23 mouse cellular contexts compared by ENCODE assay signal in genomic region chr3:30097129-30097528, GRCm38 (mm10).
A peak's percentile ranks its signal among the peaks of the same experiment; 100 is the strongest.
DNase-seq lines count a peak whose midpoint lies in the region; ATAC-seq and TF ChIP-seq lines count a peak whose summit lies in the region.
"Had no signal": no experiment of that assay in that cellular context is flagged by ENCODE, and none has a peak within 500 bp of the region (broad histone marks: within the 10 kb centered on the region; RNA-seq: fewer than 3 reads in every experiment).

No protein-coding gene starts in this region.

- WGBS in heart, embryonic 16.5 days = 42% methylated on average over 4 of the region's 4 CpGs
- WGBS in lung, embryonic 15.5 days = 64% methylated on average over 4 of the region's 4 CpGs
- WGBS in midbrain, postnatal 0 days = 77% methylated on average over 4 of the region's 4 CpGs

- no peak for TF ChIP-seq CTCF in midbrain, postnatal 0 days (IDR thresholded peaks at IDR 0.05)

- H3K9me3 ChIP-seq in heart, embryonic 16.5 days (replicated peaks; ENCODE audit: control insufficient read depth, low read length) = no peaks in the 10 kb centered on the region
- no peaks in the 10 kb centered on the region for H3K9me3 ChIP-seq in lung, embryonic 15.5 days
- no peaks in the 10 kb centered on the region for H3K9me3 ChIP-seq in midbrain, postnatal 0 days (ENCODE audit: low read length)
- H3K9me3 ChIP-seq: embryonic facial prominence, embryonic 13.5 days; hindbrain, embryonic 13.5 days; liver, embryonic 15.5 days; neural tube, embryonic 13.5 days had no signal

- no peak for ATAC-seq in heart, embryonic 16.5 days (replicated peaks; ENCODE audit: extremely low read depth, insufficient read depth, low FRiP score)
- no peak for ATAC-seq in lung, embryonic 15.5 days (ENCODE audit: borderline replicate concordance, extremely low read depth, low FRiP score, low TSS enrichment)
- ATAC-seq in granulocyte monocyte progenitor cell, adult 5-6 weeks (replicated peaks; ENCODE audit: poor library complexity, severe bottlenecking) = peak; percentile 29
- peak; percentile 55; the same call in 1 of the 2 replicates for ATAC-seq in megakaryocyte progenitor cell, adult 5-6 weeks (replicated peaks; ENCODE audit: poor library complexity)
- no peak for ATAC-seq in midbrain, postnatal 0 days (ENCODE audit: low FRiP score)
- ATAC-seq: forebrain, embryonic 14.5 days had no signal

- H3K27me3 ChIP-seq in heart, embryonic 16.5 days (ENCODE audit: control insufficient read depth, insufficient read depth, low read length) = no peaks in the 10 kb centered on the region
- H3K27me3 ChIP-seq in lung, embryonic 15.5 days = no peaks in the 10 kb centered on the region
- H3K27me3 ChIP-seq in midbrain, postnatal 0 days (ENCODE audit: insufficient read depth, low read length) = no peaks in the 10 kb centered on the region
- H3K27me3 ChIP-seq: embryonic facial prominence, embryonic 13.5 days; hindbrain, embryonic 13.5 days; liver, embryonic 15.5 days; neural tube, embryonic 13.5 days had no signal

- H3K4me1 ChIP-seq in heart, embryonic 16.5 days (ENCODE audit: control insufficient read depth, insufficient read depth, low read length) = no peaks in the 10 kb centered on the region
- H3K4me1 ChIP-seq in lung, embryonic 15.5 days = peaks cover 15% of the 10 kb centered on the region
- H3K4me1 ChIP-seq in midbrain, postnatal 0 days (ENCODE audit: insufficient read depth, low read length) = no peaks in the 10 kb centered on the region
- H3K4me1 ChIP-seq: embryonic facial prominence, embryonic 13.5 days; hindbrain, embryonic 13.5 days; liver, embryonic 15.5 days; neural tube, embryonic 13.5 days had no signal

- peak overlapping the region; percentile 51 for H3K27ac ChIP-seq in heart, embryonic 16.5 days (ENCODE audit: low read length)
- H3K27ac ChIP-seq in lung, embryonic 15.5 days = peak overlapping the region; percentile 16; the same call in 1 of the 2 replicates
- no peak overlapping the region for H3K27ac ChIP-seq in midbrain, postnatal 0 days (ENCODE audit: low read depth, low read length)
- H3K27ac ChIP-seq: embryonic facial prominence, embryonic 13.5 days; hindbrain, embryonic 13.5 days; liver, embryonic 15.5 days; neural tube, embryonic 13.5 days had no signal

- H3K4me3 ChIP-seq in heart, embryonic 16.5 days (ENCODE audit: low read length) = no peak overlapping the region
- no peak overlapping the region for H3K4me3 ChIP-seq in lung, embryonic 15.5 days
- H3K4me3 ChIP-seq in midbrain, postnatal 0 days (ENCODE audit: low read depth, low read length) = no peak overlapping the region
- H3K4me3 ChIP-seq: embryonic facial prominence, embryonic 13.5 days; hindbrain, embryonic 13.5 days; liver, embryonic 15.5 days; neural tube, embryonic 13.5 days had no signal

- no peak overlapping the region for H3K9ac ChIP-seq in heart, embryonic 16.5 days (ENCODE audit: low read length)
- no peak overlapping the region for H3K9ac ChIP-seq in lung, embryonic 15.5 days
- H3K9ac ChIP-seq in midbrain, postnatal 0 days (replicated peaks; ENCODE audit: low read length, poor library complexity, severe bottlenecking) = no peak overlapping the region
- H3K9ac ChIP-seq: embryonic facial prominence, embryonic 13.5 days; hindbrain, embryonic 13.5 days; liver, embryonic 15.5 days; neural tube, embryonic 13.5 days had no signal

- no peak overlapping the region for H3K4me2 ChIP-seq in heart, embryonic 16.5 days (ENCODE audit: low read depth, low read length)
- no peak overlapping the region for H3K4me2 ChIP-seq in lung, embryonic 15.5 days
- H3K4me2 ChIP-seq in midbrain, postnatal 0 days (ENCODE audit: low read depth, low read length, poor library complexity, severe bottlenecking) = no peak overlapping the region
- H3K4me2 ChIP-seq: embryonic facial prominence, embryonic 13.5 days; hindbrain, embryonic 13.5 days; liver, embryonic 15.5 days; neural tube, embryonic 13.5 days had no signal

- no peak for DNase-seq in heart, adult 8-10 months (ENCODE audit: low spot score)
- DNase-seq in lung, adult 18-20 months = no peak
- no peak for DNase-seq in left cerebral cortex, adult 11 months (ENCODE audit: low spot score)
- DNase-seq in midbrain, postnatal 0 days (ENCODE audit: low spot score) = no peak
- DNase-seq: adrenal gland, postnatal 10 days; cerebellum, adult 2 months; cerebellum, postnatal 25 days; embryo, embryonic 11 days; kidney, adult 11 months; kidney, postnatal 25 days; liver; lung, postnatal 36 days; midbrain, embryonic 14.5 days; thymus, postnatal 25 days had no signal

- H3K36me3 ChIP-seq in heart, embryonic 16.5 days (ENCODE audit: control insufficient read depth, insufficient read depth) = no peaks in the 10 kb centered on the region
- no peaks in the 10 kb centered on the region for H3K36me3 ChIP-seq in lung, embryonic 15.5 days
- no peaks in the 10 kb centered on the region for H3K36me3 ChIP-seq in midbrain, postnatal 0 days (ENCODE audit: insufficient read depth, low read length)
- H3K36me3 ChIP-seq: embryonic facial prominence, embryonic 13.5 days; hindbrain, embryonic 13.5 days; liver, embryonic 15.5 days; neural tube, embryonic 13.5 days had no signal

Comparison
In these comparisons a context has a peak if more than half of its experiments do, and no peak if none do; other contexts are left out.
1. ATAC-seq: peak in granulocyte monocyte progenitor cell, adult 5-6 weeks (single experiment) and megakaryocyte progenitor cell, adult 5-6 weeks (single experiment); none in heart, embryonic 16.5 days (single experiment), lung, embryonic 15.5 days (single experiment) and midbrain, postnatal 0 days (single experiment).